Mouse (Mus musculus) kidney, adult 2 months (tissue): ENCODE data around the gene Ankra2. TPM values are rescaled to one million over a fixed set of nuclear protein-coding genes. Genes with fewer than 3 reads are reported as not detected.

Source experiments
- DNase-seq: peaks from one replicate; pipeline ENCODE4 v3.0.0; 2021
- H3K27ac ChIP-seq: fragments of 200-500 bp; 2 replicates; pipeline ENCODE4 v1.5.1; 2012; ENCODE audit warnings: low read depth, low read length, control low read depth, inconsistent platforms; ENCODE audit not compliant: insufficient read depth
- H3K27me3 ChIP-seq: fragments of 200-500 bp; replicated peaks from 2 replicates; pipeline ENCODE4 v1.6.1; 2012; ENCODE audit warnings: mild to moderate bottlenecking, moderate library complexity, low read length, inconsistent platforms; ENCODE audit not compliant: control insufficient read depth, insufficient read depth
- H3K36me3 ChIP-seq: fragments of 200-500 bp; 2 replicates; pipeline ENCODE4 v1.6.1; 2012; ENCODE audit warnings: mild to moderate bottlenecking, moderate library complexity, low read length, inconsistent platforms; ENCODE audit not compliant: control insufficient read depth, insufficient read depth
- H3K4me1 ChIP-seq: fragments of 200-500 bp; 2 replicates; pipeline ENCODE4 v1.6.1; 2011; ENCODE audit warnings: low read length; ENCODE audit not compliant: control insufficient read depth, insufficient read depth
- H3K4me3 ChIP-seq: fragments of 200-500 bp; 2 replicates; pipeline ENCODE4 v1.5.1; 2011; ENCODE audit warnings: mild to moderate bottlenecking, low read depth, low read length, control low read depth; ENCODE audit not compliant: insufficient read depth
- CTCF ChIP-seq: fragments of 200-500 bp; conservative IDR thresholded peaks from 2 replicates; pipeline ENCODE4 v1.5.1; 2011; ENCODE audit warnings: low read depth, mild to moderate bottlenecking, control low read depth, low read length, moderate library complexity, mixed read lengths; ENCODE audit not compliant: insufficient read depth, insufficient read length
- POLR2A ChIP-seq: fragments of 200-500 bp; IDR thresholded peaks from one replicate; pipeline ENCODE4 v1.6.1; 2011; ENCODE audit warnings: low read depth, low read length, control low read depth
- WGBS: fragments of 180-500 bp; shearing (Covaris S2); methylation state at CpG from one replicate; pipeline ENCODE4 v1.1.7; 2018; 5-methylcytosine and 5-hydroxymethylcytosine counted together
- polyA plus RNA-seq: library from polyadenylated mRNA; depleted of rRNA; stranded (reverse); fragments of >200 nt; gene quantifications from 2 replicates; pipeline ENCODE4 v1.2.3, GENCODE M21; 2012; rRNA removed

Gene Ankra2
- polyA plus RNA-seq, 1 experiment: 11.1 TPM

DNA sequence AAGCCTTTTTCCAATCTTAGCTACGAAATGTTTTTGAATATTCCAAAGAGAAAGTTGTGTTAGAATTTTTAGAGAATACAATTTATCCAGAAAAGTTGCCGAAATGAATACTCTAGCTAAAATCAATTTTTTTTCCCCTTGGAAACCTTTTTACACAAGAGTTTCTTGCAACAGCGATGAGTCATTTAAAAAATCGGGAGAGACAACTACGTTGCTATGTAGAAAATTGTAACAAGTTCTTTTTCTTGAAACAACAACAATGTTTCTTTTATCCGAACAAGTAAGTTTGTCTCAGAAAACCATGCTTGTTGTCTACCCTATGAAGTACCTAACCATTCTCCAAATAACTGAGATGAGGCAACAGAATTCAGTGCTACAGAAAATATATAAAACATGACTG, 55.0 kb downstream of the Ankra2 start:
- Histone ChIP-seq H3K27me3 (no peaks in the 10 kb centered on the region), H3K36me3 (peaks cover 4% of the 10 kb centered on the region), H3K4me1 (peaks cover 4% of the 10 kb centered on the region; the same call in 1 of the 2 replicates), H3K27ac (no peak overlapping the region), H3K4me3 (no peak overlapping the region)
- 91% methylated on average over 6 of the region's 6 CpGs for WGBS
- no peak for DNase-seq
- TF ChIP-seq CTCF: no peak
- TF ChIP-seq POLR2A: no peak

Other genes with a start within 250 kb of the Ankra2 start
- 39.3 and 48.1 TPM in 2 replicates for gene Arhgef28, start 56.6 kb upstream of the Ankra2 start, polyA plus RNA-seq
- gene Utp15, start within 50 bp of the Ankra2 start, polyA plus RNA-seq: 5.3 and 6.9 TPM in 2 replicates
- not detected in 2 replicates for gene Gm21976, start 16.8 kb downstream of the Ankra2 start, polyA plus RNA-seq
- gene Btf3, start 53.9 kb downstream of the Ankra2 start, polyA plus RNA-seq: 153 and 173 TPM in 2 replicates
- gene Foxd1, start 91.2 kb downstream of the Ankra2 start, polyA plus RNA-seq: 0.91 and 1.1 TPM in 2 replicates
- 1.1 and 2.0 TPM in 2 replicates for gene Gm10320, start 228.9 kb downstream of the Ankra2 start, polyA plus RNA-seq